Mouse (Mus musculus): Measurements from ENCODE around the gene Gm2075. TPM values are rescaled to one million over a fixed set of nuclear protein-coding genes. Genes with fewer than 3 reads are reported as not detected.
"Not testable (repeated sequence)": the region's sequence is repeated elsewhere in the genome, so short reads cannot be mapped to it uniquely, and the experiment has no call there.

The Gm2075 gene
- not detected for total RNA-seq (2021)
- long read RNA-seq, experiment 1 = 0 reads
- long read RNA-seq, experiment 2 = 0 reads

DNA sequence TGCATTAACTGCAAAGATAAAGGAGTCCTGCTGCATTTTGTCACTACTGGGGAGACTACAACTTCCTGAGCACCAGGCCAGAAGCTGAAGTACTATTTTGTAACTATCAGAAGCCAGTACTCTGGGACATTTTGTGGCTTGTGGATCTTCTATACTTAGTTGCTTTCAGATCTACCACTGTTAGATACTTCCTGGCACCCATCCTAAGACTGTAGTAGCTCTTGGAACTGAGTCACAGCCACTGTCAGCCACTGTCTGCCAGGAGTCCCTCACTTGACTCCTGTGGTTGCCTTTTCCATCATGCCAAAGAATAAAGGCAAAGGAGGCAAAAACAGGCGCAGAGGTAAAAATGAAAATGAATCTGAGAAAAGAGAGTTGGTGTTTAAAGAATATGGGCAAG, at the start of gene Gm2075:
TSS of gene Gm2075 (plus strand) at position 301 of the 400 bp plus-strand sequence.
- DNase-seq (ENCODE audit: low spot score in 2 of 2) = not testable (repeated sequence)

DNA sequence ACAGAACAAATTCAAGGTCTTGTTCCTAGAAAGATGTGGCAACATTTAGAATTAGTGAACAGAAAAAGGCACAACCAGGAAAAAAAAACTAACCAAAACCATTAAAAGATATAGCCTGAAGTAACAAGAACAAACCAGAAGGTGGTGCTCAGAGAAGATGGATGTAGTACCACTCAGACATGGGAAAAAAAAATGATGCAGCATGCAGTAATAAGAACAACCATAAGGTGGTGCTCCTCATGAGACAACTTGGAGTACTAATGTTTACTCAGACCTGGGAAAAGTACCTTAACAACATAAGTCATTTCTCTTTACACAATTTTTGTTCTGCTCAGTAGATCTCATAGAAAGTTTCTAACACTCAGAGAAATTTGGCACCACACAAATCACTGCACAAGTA, 27.6 kb upstream of the Gm2075 start:
- peak in 1 of 2 experiments; percentile 3 for DNase-seq (ENCODE audit: low spot score in 2 of 2)

DNA sequence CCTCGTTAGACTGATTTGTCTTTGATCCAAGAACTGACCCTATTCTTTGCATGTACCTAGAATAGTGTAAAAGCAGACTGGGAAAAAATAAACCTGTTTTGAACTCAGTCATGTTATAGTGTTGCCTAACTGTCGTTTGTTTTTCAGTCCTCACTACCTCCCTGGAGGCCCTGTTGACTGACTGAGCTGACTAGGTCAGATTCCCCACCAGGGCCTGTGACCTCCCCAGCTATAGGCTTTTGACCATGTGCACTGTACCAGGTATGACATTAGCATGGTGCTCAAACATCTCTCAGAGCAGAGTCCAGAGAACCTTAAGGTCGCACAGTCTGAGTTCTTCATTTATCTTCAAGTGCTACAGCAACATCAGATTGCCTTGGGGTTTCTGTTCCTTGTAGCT, 7.5 kb upstream of the Gm2075 start:
- DNase-seq (ENCODE audit: low spot score in 2 of 2) = not testable (repeated sequence)

- not testable (repeated sequence) for DNase-seq (ENCODE audit: low spot score in 2 of 2)
These were observed 7.0 kb downstream of the Gm2075 start, which contains the start of gene Gm6803 for GRCm38 (mm10) chr12:88018671-88019070. Gene Gm6803, minus strand, starts transcription at chr12:88018771.

- DNase-seq (ENCODE audit: low spot score in 2 of 2) = not testable (repeated sequence)
These were observed 15.1 kb downstream of the Gm2075 start, which contains the start of gene Gm2056 for GRCm38 (mm10) chr12:88026704-88027103. Gene Gm2056, plus strand, starts transcription at chr12:88027004.

GRCm38 (mm10) chr12:88032250-88032649, 20.6 kb downstream of the Gm2075 start:
- DNase-seq (ENCODE audit: low spot score in 2 of 2) = not testable (repeated sequence)

DNA sequence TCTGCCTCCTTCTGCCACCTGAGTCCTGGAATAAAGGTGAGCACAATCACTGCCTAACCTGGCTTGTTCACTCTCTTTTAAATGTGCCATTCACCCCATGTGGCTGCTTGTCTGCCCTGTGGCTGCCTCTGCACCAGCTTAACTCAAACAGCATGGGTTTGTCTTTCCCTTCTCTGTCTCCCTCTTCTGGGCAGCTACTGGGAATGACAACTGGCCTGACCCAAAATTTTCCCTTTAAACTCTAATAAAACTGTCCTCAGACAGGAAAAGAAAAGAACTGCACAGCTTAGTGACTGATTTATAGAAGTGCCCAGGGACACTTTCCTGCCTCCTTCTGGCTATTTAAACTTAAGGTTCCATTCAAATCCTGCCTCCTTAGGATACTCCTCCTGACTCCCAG, 27.4 kb downstream of the Gm2075 start:
- not testable (repeated sequence) for DNase-seq (ENCODE audit: low spot score in 2 of 2)

DNA sequence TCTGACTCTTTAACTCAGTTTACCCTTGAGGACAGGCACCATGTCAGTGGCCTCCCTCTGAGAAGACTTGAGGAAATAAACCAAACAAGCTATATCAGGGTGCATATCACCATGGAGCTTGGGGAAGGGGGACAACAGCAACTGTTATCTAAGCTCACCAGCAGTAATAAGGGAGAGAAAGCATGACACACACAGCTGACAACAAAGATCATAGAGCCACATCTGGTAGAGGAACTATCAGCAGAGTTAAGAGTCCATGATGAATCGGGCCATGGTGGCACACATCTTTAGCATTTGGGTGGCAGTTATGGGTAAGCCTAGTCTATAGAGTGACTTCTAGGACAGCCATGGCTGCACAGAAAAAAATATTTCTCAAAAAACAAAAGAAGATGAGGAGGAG, 28.1 kb downstream of the Gm2075 start:
- not testable (repeated sequence) for DNase-seq (ENCODE audit: low spot score in 2 of 2)

DNA sequence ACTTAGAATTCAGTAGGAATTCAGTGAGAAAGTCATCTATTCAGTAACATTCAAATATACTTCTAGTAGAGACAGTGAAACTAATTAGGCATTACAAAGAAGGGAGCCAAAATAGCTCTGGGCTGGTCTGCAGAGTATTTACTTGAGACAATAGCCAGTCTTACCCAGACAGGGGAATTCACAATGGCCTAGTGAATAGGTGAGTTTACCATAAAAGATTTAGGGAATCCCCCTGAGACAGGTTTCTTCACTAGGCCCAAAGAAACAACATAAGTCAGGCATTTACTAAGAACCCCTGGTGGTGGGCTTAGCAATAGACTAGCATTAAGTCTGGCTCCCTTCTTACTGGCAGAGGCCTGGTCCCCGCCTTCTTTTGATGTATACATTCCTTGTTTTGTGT, 33.6 kb downstream of the Gm2075 start:
- DNase-seq (ENCODE audit: low spot score in 2 of 2) = not testable (repeated sequence)

Other genes with a start within 250 kb of the Gm2075 start
- not detected for gene Gm21319, start 236.1 kb upstream of the Gm2075 start, total RNA-seq (2021)
- gene Gm21936, start 216.3 kb upstream of the Gm2075 start, total RNA-seq (2021) = not detected
- not detected for gene BB287469, start 195.3 kb upstream of the Gm2075 start, total RNA-seq (2021)
- not detected for gene Gm2001, start 169.5 kb upstream of the Gm2075 start, total RNA-seq (2021)
- not detected for gene Gm2016, start 137.8 kb upstream of the Gm2075 start, total RNA-seq (2021)
- gene Gm2022, start 116.5 kb upstream of the Gm2075 start, total RNA-seq (2021) = not detected
- not detected for gene Gm2035, start 92.0 kb upstream of the Gm2075 start, total RNA-seq (2021)
- gene Gm2042, start 57.8 kb upstream of the Gm2075 start, total RNA-seq (2021) = not detected
- gene Gm6803, start 6.9 kb downstream of the Gm2075 start, total RNA-seq (2021) = not detected
- not detected for gene Gm2056, start 15.2 kb downstream of the Gm2075 start, total RNA-seq (2021)
- gene Gm16368, start 71.8 kb downstream of the Gm2075 start, total RNA-seq (2021) = not detected
- not detected for gene Gm10436, start 170.3 kb downstream of the Gm2075 start, total RNA-seq (2021)
- not detected for gene Gm8332, start 238.3 kb downstream of the Gm2075 start, total RNA-seq (2021)

Data from left cerebral cortex, adult 18-20 months (tissue).